ENCODE assay signal across 7 mouse cellular contexts in genomic region chr2:30587671-30588070, GRCm38 (mm10). TPM values are rescaled to one million over a fixed set of nuclear protein-coding genes. Genes with fewer than 3 reads are reported as not detected.
"Had no signal": no experiment of that assay in that cellular context is flagged by ENCODE, and none has a peak within 500 bp of the region (broad histone marks: within the 10 kb centered on the region; RNA-seq: fewer than 3 reads in every experiment).

No protein-coding gene starts in this region.

- H3K27me3 ChIP-seq: limb, embryonic 13.5 days; midbrain, embryonic 15.5 days; neural tube, embryonic 12.5 days had no signal

- H3K9me3 ChIP-seq: limb, embryonic 13.5 days; midbrain, embryonic 15.5 days had no signal

- H3K4me3 ChIP-seq: layer of hippocampus, adult 2 months; limb, embryonic 13.5 days; midbrain, embryonic 15.5 days; neural tube, embryonic 12.5 days had no signal

- ATAC-seq: midbrain, embryonic 15.5 days had no signal

- H3K4me2 ChIP-seq: limb, embryonic 13.5 days; midbrain, embryonic 15.5 days; neural tube, embryonic 12.5 days had no signal

- H3K27ac ChIP-seq: layer of hippocampus, adult 2 months; liver, embryonic 14.5 days; midbrain, embryonic 15.5 days; neural tube, embryonic 12.5 days had no signal

- H3K36me3 ChIP-seq: limb, embryonic 13.5 days; midbrain, embryonic 15.5 days; neural tube, embryonic 12.5 days had no signal

- H3K9ac ChIP-seq: limb, embryonic 13.5 days; liver, embryonic 14.5 days; midbrain, embryonic 15.5 days; neural tube, embryonic 12.5 days had no signal

- DNase-seq: right cerebral cortex, postnatal 14 days had no signal

RNA-seq across cellular contexts. Expression of gene Cstad, which starts 7.2 kb away (rescaled TPM):
- polyA plus RNA-seq: liver, adult 2 months had no signal
